Mouse (Mus musculus): Measurements from ENCODE around the gene Zfp518a.

DNA sequence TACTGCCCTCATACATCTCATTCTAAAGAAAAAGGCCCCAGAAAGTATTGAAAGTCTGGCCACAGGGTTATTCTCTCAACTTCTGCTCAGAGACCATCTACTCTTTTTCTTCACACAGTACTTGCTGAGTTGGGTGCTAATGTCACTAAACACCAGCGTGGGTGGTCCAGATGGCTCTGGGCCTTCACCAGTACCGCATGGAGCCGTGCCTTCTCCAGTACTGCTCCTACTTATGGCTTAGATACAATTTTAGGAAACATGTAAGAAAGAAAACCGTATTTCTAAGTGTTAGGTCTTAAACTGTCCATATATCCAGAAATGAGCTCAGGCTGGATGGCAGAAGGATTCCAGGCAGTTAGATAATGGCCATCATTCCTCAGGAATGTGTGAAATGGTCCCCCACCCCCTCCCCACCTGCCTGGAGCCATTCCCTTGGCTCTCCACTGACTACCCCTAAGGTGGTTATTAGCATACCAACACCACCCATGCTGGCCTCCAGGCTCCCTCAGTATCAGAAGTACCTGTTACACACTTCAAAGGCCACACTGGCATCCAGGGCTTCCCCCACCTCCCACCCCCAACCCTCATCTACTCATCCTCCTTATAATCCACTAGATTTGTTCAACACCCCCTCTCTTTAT lies 52.6 kb downstream of the Zfp518a start:
- TF ChIP-seq CTCF (IDR thresholded peaks at IDR 0.05; ENCODE audit: low read depth) (no peak), EP300 (IDR thresholded peaks at IDR 0.05; ENCODE audit: low read depth) (no peak)
